Mouse (Mus musculus): Measurements from ENCODE around the gene Mfap3l.

- TF ChIP-seq CTCF (IDR thresholded peaks at IDR 0.05): no peak
- no peak for TF ChIP-seq EP300 (IDR thresholded peaks at IDR 0.05)
These were observed 13.3 kb downstream of the Mfap3l start for GRCm38 (mm10) chr8:60645911-60646310.
